Mouse (Mus musculus) limb, embryonic 15.5 days (tissue): ENCODE measurements around the gene Zan. TPM values are rescaled to one million over a fixed set of nuclear protein-coding genes. Genes with fewer than 3 reads are reported as not detected.

Experiments
- ATAC-seq: fragments of 200-750 bp; cut with Nextera tagmentation; 2 replicates; pipeline ENCODE4 v1.8.0; 2017; ENCODE audit warnings: low read depth, moderate TSS enrichment; ENCODE audit not compliant: insufficient number of reproducible peaks, low FRiP score, low TSS enrichment
- H3K27ac ChIP-seq: fragments of 300-500 bp; sonication (generic); 2 replicates; pipeline ENCODE4 v1.5.1; 2015; ENCODE audit warnings: moderate library complexity, mild to moderate bottlenecking, inconsistent platforms
- H3K27me3 ChIP-seq: fragments of 300-500 bp; sonication (generic); 2 replicates; pipeline ENCODE4 v1.6.1; 2015; ENCODE audit warnings: inconsistent platforms
- H3K36me3 ChIP-seq: fragments of 300-500 bp; sonication (generic); 2 replicates; pipeline ENCODE4 v1.6.1; 2015; ENCODE audit warnings: inconsistent platforms
- H3K4me1 ChIP-seq: fragments of 300-500 bp; sonication (generic); 2 replicates; pipeline ENCODE4 v1.6.1; 2015; ENCODE audit warnings: inconsistent platforms
- H3K4me2 ChIP-seq: fragments of 300-500 bp; sonication (generic); 2 replicates; pipeline ENCODE4 v1.6.1; 2015; ENCODE audit warnings: mild to moderate bottlenecking, inconsistent platforms
- H3K4me3 ChIP-seq: fragments of 300-500 bp; sonication (generic); 2 replicates; pipeline ENCODE4 v1.5.1; 2015; ENCODE audit warnings: mild to moderate bottlenecking, inconsistent platforms
- H3K9ac ChIP-seq: fragments of 300-500 bp; sonication (generic); 2 replicates; pipeline ENCODE4 v1.6.1; 2015; ENCODE audit warnings: inconsistent platforms
- H3K9me3 ChIP-seq: fragments of 300-500 bp; sonication (generic); 2 replicates; pipeline ENCODE4 v1.6.1; 2016; ENCODE audit warnings: inconsistent platforms
- WGBS: fragments of 180-500 bp; shearing (Covaris S2); methylation state at CpG from one replicate; pipeline ENCODE4 v1.1.7; 2015; 5-methylcytosine and 5-hydroxymethylcytosine counted together
- polyA plus RNA-seq: library from polyadenylated mRNA; unstranded; fragments of >200 nt; fragmentation: Nextera tagmentation; extraction: Ambion mirVana; gene quantifications from 2 replicates; pipeline ENCODE4 v1.2.1, GENCODE M21; 2015

The Zan gene
- polyA plus RNA-seq, 1 experiment from 2014 or later: 0.13 TPM

DNA sequence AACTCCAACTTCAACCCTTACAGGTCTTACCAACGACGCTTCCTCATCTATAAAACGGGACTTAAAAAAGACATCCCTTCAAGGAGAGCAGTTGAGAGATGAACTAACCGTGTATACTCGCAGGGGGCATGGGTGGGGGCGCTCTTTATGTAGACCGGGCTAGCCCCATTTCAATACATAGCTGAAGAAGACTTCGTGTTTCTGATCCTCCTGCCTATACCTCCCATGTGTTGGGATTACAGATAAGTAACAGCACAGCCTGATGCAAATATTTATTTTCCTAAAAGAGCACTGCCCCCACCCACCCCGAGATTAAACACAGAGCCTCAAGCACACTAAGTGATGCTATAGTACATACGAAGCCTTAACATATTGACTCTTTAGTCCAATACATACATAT is 142.5 kb downstream of the Zan start:
- peaks cover 35% of the 10 kb centered on the region for H3K4me1 ChIP-seq
- peak overlapping the region; percentile 69 for H3K4me3 ChIP-seq
- no peak overlapping the region for H3K27ac ChIP-seq
- no peak for ATAC-seq
- no peaks in the 10 kb centered on the region; the same call in 1 of the 2 replicates for H3K36me3 ChIP-seq
- H3K27me3 ChIP-seq: no peaks in the 10 kb centered on the region
- H3K9me3 ChIP-seq: no peaks in the 10 kb centered on the region
- H3K4me2 ChIP-seq: peak overlapping the region; percentile 99; the same call in 1 of the 2 replicates
- 59% methylated on average over 10 of the region's 10 CpGs for WGBS
- no peak overlapping the region for H3K9ac ChIP-seq

- H3K4me1 ChIP-seq: peaks cover 28% of the 10 kb centered on the region
- H3K4me3 ChIP-seq: peak within 1 kb of the TSS; percentile 69
- WGBS: under 1% methylated on average over 44 of the region's 44 CpGs
- peak within 1 kb of the TSS; percentile 50 for H3K9ac ChIP-seq
- H3K27me3 ChIP-seq: no peaks in the 10 kb centered on the region
- ATAC-seq: peak; percentile 88
- H3K36me3 ChIP-seq: no peaks in the 10 kb centered on the region; the same call in 1 of the 2 replicates
- no peaks in the 10 kb centered on the region for H3K9me3 ChIP-seq
- H3K4me2 ChIP-seq: peak within 1 kb of the TSS; percentile 99
- H3K27ac ChIP-seq: peak within 1 kb of the TSS; percentile 61; the same call in 1 of the 2 replicates
Measured at GRCm38 (mm10) chr5:137333512-137334174, 143.2 kb downstream of the Zan start, which contains the start of gene Slc12a9. Gene Slc12a9 (minus strand): TSS chr5:137333597.

DNA sequence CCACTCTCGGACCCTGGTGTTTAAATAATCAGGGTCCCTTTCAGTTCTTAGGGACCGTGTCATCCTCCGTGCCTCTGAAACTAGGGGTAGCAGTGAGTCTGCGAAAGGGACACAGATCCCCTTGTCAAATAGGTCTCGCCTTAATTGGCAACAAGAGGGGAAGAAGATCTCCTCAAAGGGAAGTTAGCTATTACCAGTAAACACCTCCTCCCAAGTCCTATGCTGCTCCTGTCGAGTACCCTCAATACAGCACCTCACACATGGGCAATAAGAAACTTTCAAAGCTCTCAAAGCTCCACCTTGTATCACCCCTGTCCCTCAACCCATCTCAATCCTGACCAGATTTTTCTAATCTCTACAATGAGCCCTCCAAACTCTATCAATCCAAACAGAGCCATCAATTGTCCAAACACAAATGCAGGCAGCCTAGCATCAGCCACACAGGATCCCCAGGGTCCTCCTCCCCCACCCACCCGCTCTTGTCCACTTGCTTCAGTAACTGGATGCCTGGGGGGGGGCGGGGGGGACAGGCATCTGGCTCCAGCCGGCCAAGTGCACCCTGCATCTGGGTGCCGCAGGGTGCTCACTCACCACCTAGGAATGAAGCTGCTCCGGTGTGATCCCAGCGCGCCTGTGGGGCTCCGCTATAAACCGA is 143.9 kb downstream of the Zan start:
- peaks cover 3% of the 10 kb centered on the region for H3K36me3 ChIP-seq
- peak overlapping the region; percentile 50 for H3K9ac ChIP-seq
- H3K9me3 ChIP-seq: no peaks in the 10 kb centered on the region
- WGBS: 14% methylated on average over 15 of the region's 15 CpGs
- H3K4me2 ChIP-seq: peak overlapping the region; percentile 99
- H3K4me1 ChIP-seq: peaks cover 28% of the 10 kb centered on the region
- H3K27ac ChIP-seq: peak overlapping the region; percentile 61; the same call in 1 of the 2 replicates
- peak; percentile 15; the same call in 1 of the 2 replicates for ATAC-seq
- peak overlapping the region; percentile 69 for H3K4me3 ChIP-seq
- H3K27me3 ChIP-seq: no peaks in the 10 kb centered on the region

DNA sequence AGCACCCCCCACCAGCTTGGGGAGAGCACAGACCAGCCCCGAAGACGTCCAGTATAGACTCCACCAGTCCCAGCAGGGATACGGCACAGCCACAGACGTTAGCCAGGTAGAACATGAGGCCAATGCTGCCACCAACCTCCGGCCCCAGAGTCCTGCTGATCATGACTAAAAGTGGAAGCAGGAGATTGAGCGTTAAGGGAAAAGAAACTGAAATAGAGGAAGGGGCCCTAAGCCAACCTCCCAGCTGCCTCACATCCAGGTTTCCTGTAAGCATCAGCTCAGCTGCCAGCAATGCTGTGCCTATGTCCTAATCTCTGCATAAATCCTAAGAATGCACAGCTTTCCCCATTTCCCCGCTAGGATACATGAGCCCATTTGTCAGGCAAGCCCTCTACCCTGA is 146.0 kb downstream of the Zan start:
- Histone ChIP-seq H3K9ac (no peak overlapping the region), H3K27me3 (no peaks in the 10 kb centered on the region), H3K9me3 (no peaks in the 10 kb centered on the region), H3K36me3 (peaks cover 11% of the 10 kb centered on the region), H3K4me3 (no peak overlapping the region), H3K4me2 (no peak overlapping the region), H3K27ac (no peak overlapping the region), H3K4me1 (peaks cover 20% of the 10 kb centered on the region)
- no peak for ATAC-seq
- 81% methylated on average over 7 of the region's 7 CpGs for WGBS

Other genes starting within 250 kb of the Zan start
- gene Ache, start 189.5 kb downstream of the Zan start, polyA plus RNA-seq: 11.3 and 25.3 TPM in 2 replicates
- 6.7 and 11.3 TPM in 2 replicates for gene Ufsp1, start 182.4 kb downstream of the Zan start, polyA plus RNA-seq
- gene Srrt, start 169.4 kb downstream of the Zan start, polyA plus RNA-seq: 113 and 117 TPM in 2 replicates
- gene Trip6, start 162.7 kb downstream of the Zan start, polyA plus RNA-seq: 109 and 110 TPM in 2 replicates
- gene Slc12a9, start 143.5 kb downstream of the Zan start, polyA plus RNA-seq: 13.9 and 14.4 TPM in 2 replicates
- gene Ephb4, start 127.0 kb downstream of the Zan start, polyA plus RNA-seq: 61.1 and 68.6 TPM in 2 replicates
- 46.5 and 46.7 TPM in 2 replicates for gene Pop7, start 25.5 kb upstream of the Zan start, polyA plus RNA-seq
- gene Gigyf1, start 41.5 kb upstream of the Zan start, polyA plus RNA-seq: 10.3 and 12.0 TPM in 2 replicates
- 0.26 TPM in 1 of 2 replicates, not detected in the other for gene Epo, start 56.2 kb upstream of the Zan start, polyA plus RNA-seq
- gene Gnb2, start 56.4 kb upstream of the Zan start, polyA plus RNA-seq: 350 and 394 TPM in 2 replicates
- 0.35 and 0.36 TPM in 2 replicates for gene Actl6b, start 76.5 kb upstream of the Zan start, polyA plus RNA-seq
- 1.4 and 1.6 TPM in 2 replicates for gene Tfr2, start 92.8 kb upstream of the Zan start, polyA plus RNA-seq
- gene Mospd3, start 124.0 kb upstream of the Zan start, polyA plus RNA-seq: 40.6 and 41.8 TPM in 2 replicates
- gene Pcolce, start 136.7 kb upstream of the Zan start, polyA plus RNA-seq: 303 and 362 TPM in 2 replicates
- gene Fbxo24, start 151.9 kb upstream of the Zan start, polyA plus RNA-seq: 0.09 TPM in 1 of 2 replicates, not detected in the other
- 32.8 and 34.1 TPM in 2 replicates for gene Lrch4, start 152.1 kb upstream of the Zan start, polyA plus RNA-seq
- 8.0 and 8.5 TPM in 2 replicates for gene Gm20605, start 152.1 kb upstream of the Zan start, polyA plus RNA-seq
- gene Sap25, start 164.3 kb upstream of the Zan start, polyA plus RNA-seq: 4.8 and 6.0 TPM in 2 replicates
- 0.19 and 0.38 TPM in 2 replicates for gene Irs3, start 168.7 kb upstream of the Zan start, polyA plus RNA-seq
- gene Agfg2, start 207.7 kb upstream of the Zan start, polyA plus RNA-seq: 15.9 and 17.4 TPM in 2 replicates